Mouse (Mus musculus): ENCODE measurements at regions not wholly inside any gene's neighbourhood (a gene's known extent, or its start where the extent isn't known, plus 50 kb on each side); places are given as distances from the start of the nearest gene placed in this dataset.

- ATAC-seq (ENCODE audit: low read depth) (no peak), DNase-seq (ENCODE audit: low spot score) (no peak)
- H3K4me2 ChIP-seq (ENCODE audit: low read depth, low read length) = no peak overlapping the region
- H3K4me3 ChIP-seq (ENCODE audit: low read depth, low read length) = no peak overlapping the region
- H3K9me3 ChIP-seq (ENCODE audit: control insufficient read depth, low read length) = no peaks in the 10 kb centered on the region
- no peaks in the 10 kb centered on the region for H3K36me3 ChIP-seq (ENCODE audit: control insufficient read depth, insufficient read depth, low read length)
- H3K4me1 ChIP-seq (ENCODE audit: control insufficient read depth, insufficient read depth, low read length) = no peaks in the 10 kb centered on the region
- no peak overlapping the region for H3K27ac ChIP-seq (replicated peaks; ENCODE audit: low read depth, low read length)
- H3K9ac ChIP-seq (ENCODE audit: low read depth, low read length) = no peak overlapping the region
- no peaks in the 10 kb centered on the region for H3K27me3 ChIP-seq (replicated peaks; ENCODE audit: control insufficient read depth, insufficient read depth, low read length)
Measured at GRCm38 (mm10) chr2:161185122-161185521, 76.2 kb upstream of the Chd6 start.

- peak; percentile 90 for DNase-seq (ENCODE audit: low spot score)
- Histone ChIP-seq H3K4me3 (ENCODE audit: low read depth, low read length) (peak overlapping the region; percentile 46), H3K4me1 (ENCODE audit: control insufficient read depth, insufficient read depth, low read length) (peaks cover 3% of the 10 kb centered on the region; the same call in 1 of the 2 replicates), H3K27ac (replicated peaks; ENCODE audit: low read depth, low read length) (peak overlapping the region; percentile 69), H3K27me3 (replicated peaks; ENCODE audit: control insufficient read depth, insufficient read depth, low read length) (no peaks in the 10 kb centered on the region), H3K36me3 (ENCODE audit: control insufficient read depth, insufficient read depth, low read length) (no peaks in the 10 kb centered on the region), H3K4me2 (ENCODE audit: low read depth, low read length) (peak overlapping the region; percentile 50), H3K9me3 (ENCODE audit: control insufficient read depth, low read length) (no peaks in the 10 kb centered on the region), H3K9ac (ENCODE audit: low read depth, low read length) (peak overlapping the region; percentile 55)
- WGBS = 5% methylated on average over 20 of the region's 20 CpGs
- peak; percentile 95 for ATAC-seq (ENCODE audit: low read depth)
Measured at GRCm38 (mm10) chr2:161177355-161178021, 68.6 kb upstream of the Chd6 start.

GRCm38 (mm10) chr2:161166681-161167080 is 57.8 kb upstream of the Chd6 start:
- no peaks in the 10 kb centered on the region for H3K27me3 ChIP-seq (replicated peaks; ENCODE audit: control insufficient read depth, insufficient read depth, low read length)
- 18% methylated on average over 3 of the region's 3 CpGs for WGBS
- H3K4me1 ChIP-seq (ENCODE audit: control insufficient read depth, insufficient read depth, low read length) = no peaks in the 10 kb centered on the region
- no peaks in the 10 kb centered on the region for H3K36me3 ChIP-seq (ENCODE audit: control insufficient read depth, insufficient read depth, low read length)
- H3K9ac ChIP-seq (ENCODE audit: low read depth, low read length) = no peak overlapping the region
- no peak overlapping the region for H3K4me2 ChIP-seq (ENCODE audit: low read depth, low read length)
- H3K27ac ChIP-seq (replicated peaks; ENCODE audit: low read depth, low read length) = no peak overlapping the region
- no peak overlapping the region for H3K4me3 ChIP-seq (ENCODE audit: low read depth, low read length)
- DNase-seq (ENCODE audit: low spot score) = no peak
- ATAC-seq (ENCODE audit: low read depth) = no peak
- H3K9me3 ChIP-seq (ENCODE audit: control insufficient read depth, low read length) = no peaks in the 10 kb centered on the region

GRCm38 (mm10) chr2:161165495-161165894 is 56.6 kb upstream of the Chd6 start:
- no peak for DNase-seq (ENCODE audit: low spot score)
- Histone ChIP-seq H3K4me1 (ENCODE audit: control insufficient read depth, insufficient read depth, low read length) (no peaks in the 10 kb centered on the region), H3K9me3 (ENCODE audit: control insufficient read depth, low read length) (no peaks in the 10 kb centered on the region), H3K27me3 (replicated peaks; ENCODE audit: control insufficient read depth, insufficient read depth, low read length) (no peaks in the 10 kb centered on the region), H3K27ac (replicated peaks; ENCODE audit: low read depth, low read length) (no peak overlapping the region), H3K9ac (ENCODE audit: low read depth, low read length) (no peak overlapping the region), H3K4me2 (ENCODE audit: low read depth, low read length) (no peak overlapping the region), H3K4me3 (ENCODE audit: low read depth, low read length) (no peak overlapping the region), H3K36me3 (ENCODE audit: control insufficient read depth, insufficient read depth, low read length) (no peaks in the 10 kb centered on the region)
- no peak for ATAC-seq (ENCODE audit: low read depth)
- WGBS = 77% methylated on average over 3 of the region's 3 CpGs

GRCm38 (mm10) chr2:161164320-161164719 is 55.4 kb upstream of the Chd6 start:
- Histone ChIP-seq H3K4me2 (ENCODE audit: low read depth, low read length) (no peak overlapping the region), H3K36me3 (ENCODE audit: control insufficient read depth, insufficient read depth, low read length) (no peaks in the 10 kb centered on the region), H3K27me3 (replicated peaks; ENCODE audit: control insufficient read depth, insufficient read depth, low read length) (no peaks in the 10 kb centered on the region), H3K9ac (ENCODE audit: low read depth, low read length) (no peak overlapping the region), H3K4me1 (ENCODE audit: control insufficient read depth, insufficient read depth, low read length) (no peaks in the 10 kb centered on the region), H3K9me3 (ENCODE audit: control insufficient read depth, low read length) (no peaks in the 10 kb centered on the region), H3K27ac (replicated peaks; ENCODE audit: low read depth, low read length) (no peak overlapping the region), H3K4me3 (ENCODE audit: low read depth, low read length) (no peak overlapping the region)
- WGBS = 49% methylated on average over 5 of the region's 5 CpGs
- ATAC-seq (ENCODE audit: low read depth) (no peak), DNase-seq (ENCODE audit: low spot score) (no peak)
